Mouse (Mus musculus): ENCODE measurements around the gene Grid2. TPM values are rescaled to one million over a fixed set of nuclear protein-coding genes. Genes with fewer than 3 reads are reported as not detected.

The Grid2 gene
- polyA plus RNA-seq, 1 experiment from 2014 or later: 0.21 TPM

GRCm38 (mm10) chr6:64617417-64618135, 1361.9 kb downstream of the Grid2 start:
- no peak overlapping the region for H3K4me3 ChIP-seq (ENCODE audit: low read depth, low read length)
- no peaks in the 10 kb centered on the region for H3K36me3 ChIP-seq (ENCODE audit: control insufficient read depth, insufficient read depth, low read length)
- no peak for ATAC-seq (ENCODE audit: insufficient number of reproducible peaks, low FRiP score, low TSS enrichment, low read depth)
- 81% methylated on average over 8 of the region's 8 CpGs for WGBS
- H3K4me1 ChIP-seq (ENCODE audit: control insufficient read depth, insufficient read depth, low read length): no peaks in the 10 kb centered on the region
- H3K27me3 ChIP-seq (ENCODE audit: control insufficient read depth, insufficient read depth, low read length): no peaks in the 10 kb centered on the region
- DNase-seq (ENCODE audit: low spot score): no peak
- H3K4me2 ChIP-seq (ENCODE audit: low read depth, severe bottlenecking): no peak overlapping the region
- H3K9me3 ChIP-seq (ENCODE audit: control insufficient read depth, low read length): no peaks in the 10 kb centered on the region
- H3K27ac ChIP-seq (replicated peaks; ENCODE audit: low read depth, low read length): no peak overlapping the region
- H3K9ac ChIP-seq (ENCODE audit: low read length): no peak overlapping the region

- Histone ChIP-seq H3K27ac (replicated peaks; ENCODE audit: low read depth, low read length) (no peak overlapping the region), H3K9ac (ENCODE audit: low read length) (no peak overlapping the region), H3K4me1 (ENCODE audit: control insufficient read depth, insufficient read depth, low read length) (no peaks in the 10 kb centered on the region), H3K27me3 (ENCODE audit: control insufficient read depth, insufficient read depth, low read length) (no peaks in the 10 kb centered on the region), H3K36me3 (ENCODE audit: control insufficient read depth, insufficient read depth, low read length) (no peaks in the 10 kb centered on the region), H3K9me3 (ENCODE audit: control insufficient read depth, low read length) (no peaks in the 10 kb centered on the region), H3K4me2 (ENCODE audit: low read depth, severe bottlenecking) (no peak overlapping the region), H3K4me3 (ENCODE audit: low read depth, low read length) (no peak overlapping the region)
- DNase-seq (ENCODE audit: low spot score) (no peak), ATAC-seq (ENCODE audit: insufficient number of reproducible peaks, low FRiP score, low TSS enrichment, low read depth) (no peak)
- WGBS: 47% methylated on average over 3 of the region's 3 CpGs
Observed at GRCm38 (mm10) chr6:64623404-64623803, 1367.7 kb downstream of the Grid2 start.

GRCm38 (mm10) chr6:64647661-64648060, 1392.0 kb downstream of the Grid2 start:
- Histone ChIP-seq H3K36me3 (ENCODE audit: control insufficient read depth, insufficient read depth, low read length) (no peaks in the 10 kb centered on the region), H3K9me3 (ENCODE audit: control insufficient read depth, low read length) (no peaks in the 10 kb centered on the region), H3K4me3 (ENCODE audit: low read depth, low read length) (no peak overlapping the region), H3K9ac (ENCODE audit: low read length) (no peak overlapping the region), H3K27ac (replicated peaks; ENCODE audit: low read depth, low read length) (no peak overlapping the region), H3K27me3 (ENCODE audit: control insufficient read depth, insufficient read depth, low read length) (no peaks in the 10 kb centered on the region), H3K4me2 (ENCODE audit: low read depth, severe bottlenecking) (no peak overlapping the region), H3K4me1 (ENCODE audit: control insufficient read depth, insufficient read depth, low read length) (no peaks in the 10 kb centered on the region)
- peak; percentile 13 for DNase-seq (ENCODE audit: low spot score)
- no peak for ATAC-seq (ENCODE audit: insufficient number of reproducible peaks, low FRiP score, low TSS enrichment, low read depth)

- Histone ChIP-seq H3K4me3 (ENCODE audit: low read depth, low read length) (no peak overlapping the region), H3K27ac (replicated peaks; ENCODE audit: low read depth, low read length) (no peak overlapping the region), H3K9me3 (ENCODE audit: control insufficient read depth, low read length) (no peaks in the 10 kb centered on the region), H3K4me1 (ENCODE audit: control insufficient read depth, insufficient read depth, low read length) (no peaks in the 10 kb centered on the region), H3K9ac (ENCODE audit: low read length) (no peak overlapping the region), H3K36me3 (ENCODE audit: control insufficient read depth, insufficient read depth, low read length) (no peaks in the 10 kb centered on the region), H3K27me3 (ENCODE audit: control insufficient read depth, insufficient read depth, low read length) (no peaks in the 10 kb centered on the region), H3K4me2 (ENCODE audit: low read depth, severe bottlenecking) (no peak overlapping the region)
- DNase-seq (ENCODE audit: low spot score): peak; percentile 14
- WGBS: 54% methylated on average over 8 of the region's 8 CpGs
- ATAC-seq (ENCODE audit: insufficient number of reproducible peaks, low FRiP score, low TSS enrichment, low read depth): no peak
Observed at GRCm38 (mm10) chr6:64648196-64648595, 1392.5 kb downstream of the Grid2 start.

- ATAC-seq (ENCODE audit: insufficient number of reproducible peaks, low FRiP score, low TSS enrichment, low read depth): peak; percentile 70; the same call in 1 of the 2 replicates
- H3K27me3 ChIP-seq (ENCODE audit: control insufficient read depth, insufficient read depth, low read length): no peaks in the 10 kb centered on the region
- 27% methylated on average over 20 of the region's 20 CpGs for WGBS
- H3K4me1 ChIP-seq (ENCODE audit: control insufficient read depth, insufficient read depth, low read length): no peaks in the 10 kb centered on the region
- peak overlapping the region; percentile 23; the same call in 1 of the 2 replicates for H3K9ac ChIP-seq (ENCODE audit: low read length)
- H3K4me2 ChIP-seq (ENCODE audit: low read depth, severe bottlenecking): peak overlapping the region; percentile 39; the same call in 1 of the 2 replicates
- DNase-seq (ENCODE audit: low spot score): peak; percentile 69
- H3K27ac ChIP-seq (replicated peaks; ENCODE audit: low read depth, low read length): no peak overlapping the region
- H3K4me3 ChIP-seq (ENCODE audit: low read depth, low read length): peak overlapping the region; percentile 14; the same call in 1 of the 2 replicates
- no peaks in the 10 kb centered on the region for H3K36me3 ChIP-seq (ENCODE audit: control insufficient read depth, insufficient read depth, low read length)
- H3K9me3 ChIP-seq (ENCODE audit: control insufficient read depth, low read length): no peaks in the 10 kb centered on the region
Observed at GRCm38 (mm10) chr6:64649296-64650226, 1393.9 kb downstream of the Grid2 start.

GRCm38 (mm10) chr6:64650765-64651164, 1395.1 kb downstream of the Grid2 start:
- 17% methylated on average over 7 of the region's 7 CpGs for WGBS
- no peak overlapping the region for H3K4me2 ChIP-seq (ENCODE audit: low read depth, severe bottlenecking)

GRCm38 (mm10) chr6:64671010-64671409, 1415.3 kb downstream of the Grid2 start:
- DNase-seq (ENCODE audit: low spot score): no peak
- no peak for ATAC-seq (ENCODE audit: insufficient number of reproducible peaks, low FRiP score, low TSS enrichment, low read depth)
- Histone ChIP-seq H3K9me3 (ENCODE audit: control insufficient read depth, low read length) (no peaks in the 10 kb centered on the region), H3K9ac (ENCODE audit: low read length) (no peak overlapping the region), H3K27ac (replicated peaks; ENCODE audit: low read depth, low read length) (no peak overlapping the region), H3K36me3 (ENCODE audit: control insufficient read depth, insufficient read depth, low read length) (no peaks in the 10 kb centered on the region), H3K27me3 (ENCODE audit: control insufficient read depth, insufficient read depth, low read length) (no peaks in the 10 kb centered on the region), H3K4me1 (ENCODE audit: control insufficient read depth, insufficient read depth, low read length) (no peaks in the 10 kb centered on the region), H3K4me2 (ENCODE audit: low read depth, severe bottlenecking) (no peak overlapping the region), H3K4me3 (ENCODE audit: low read depth, low read length) (no peak overlapping the region)
- 57% methylated on average over 3 of the region's 3 CpGs for WGBS

More at GRCm38 (mm10) chr6:64650765-64651164, 1395.1 kb downstream of the Grid2 start:
- H3K36me3 ChIP-seq (ENCODE audit: control insufficient read depth, insufficient read depth, low read length): no peaks in the 10 kb centered on the region
- H3K4me1 ChIP-seq (ENCODE audit: control insufficient read depth, insufficient read depth, low read length): no peaks in the 10 kb centered on the region
- H3K27me3 ChIP-seq (ENCODE audit: control insufficient read depth, insufficient read depth, low read length): no peaks in the 10 kb centered on the region
- H3K9ac ChIP-seq (ENCODE audit: low read length): no peak overlapping the region
- no peaks in the 10 kb centered on the region for H3K9me3 ChIP-seq (ENCODE audit: control insufficient read depth, low read length)
- no peak overlapping the region for H3K4me3 ChIP-seq (ENCODE audit: low read depth, low read length)
- no peak overlapping the region for H3K27ac ChIP-seq (replicated peaks; ENCODE audit: low read depth, low read length)
- DNase-seq (ENCODE audit: low spot score) (peak; percentile 19), ATAC-seq (ENCODE audit: insufficient number of reproducible peaks, low FRiP score, low TSS enrichment, low read depth) (no peak)

GRCm38 (mm10) chr6:64678815-64679214, 1423.1 kb downstream of the Grid2 start:
- Histone ChIP-seq H3K9me3 (ENCODE audit: control insufficient read depth, low read length) (no peaks in the 10 kb centered on the region), H3K9ac (ENCODE audit: low read length) (no peak overlapping the region), H3K27ac (replicated peaks; ENCODE audit: low read depth, low read length) (no peak overlapping the region), H3K27me3 (ENCODE audit: control insufficient read depth, insufficient read depth, low read length) (no peaks in the 10 kb centered on the region), H3K36me3 (ENCODE audit: control insufficient read depth, insufficient read depth, low read length) (no peaks in the 10 kb centered on the region), H3K4me2 (ENCODE audit: low read depth, severe bottlenecking) (no peak overlapping the region), H3K4me3 (ENCODE audit: low read depth, low read length) (no peak overlapping the region), H3K4me1 (ENCODE audit: control insufficient read depth, insufficient read depth, low read length) (no peaks in the 10 kb centered on the region)
- DNase-seq (ENCODE audit: low spot score) (no peak), ATAC-seq (ENCODE audit: insufficient number of reproducible peaks, low FRiP score, low TSS enrichment, low read depth) (no peak)
- 47% methylated on average over 1 of the region's 1 CpGs for WGBS

Data from limb, embryonic 11.5 days (tissue).